Mouse (Mus musculus): ENCODE data around the gene Jkamp. TPM values are rescaled to one million over a fixed set of nuclear protein-coding genes. Genes with fewer than 3 reads are reported as not detected.

The Jkamp gene
- polyA plus RNA-seq, 1 experiment, result 7.9 TPM

GRCm38 (mm10) chr12:72053303-72053702 lies 32.1 kb upstream of the Jkamp start:
- Histone ChIP-seq H3K27me3 (replicated peaks) (peaks cover 8% of the 10 kb centered on the region), H3K4me3 (replicated peaks) (no peak overlapping the region), H3K9me3 (peaks cover 26% of the 10 kb centered on the region), H3K36me3 (replicated peaks; ENCODE audit: low read length) (no peaks in the 10 kb centered on the region), H3K4me1 (no peaks in the 10 kb centered on the region)
- TF ChIP-seq FLI1 (IDR thresholded peaks at IDR 0.05; ENCODE audit: low read length), result no peak
- TF ChIP-seq GATA1 (IDR thresholded peaks at IDR 0.05; ENCODE audit: borderline replicate concordance, low read length), result no peak

- no peaks in the 10 kb centered on the region for H3K36me3 ChIP-seq (replicated peaks; ENCODE audit: low read length)
These were observed 31.5 kb upstream of the Jkamp start for GRCm38 (mm10) chr12:72053851-72054250.

GRCm38 (mm10) chr12:72057780-72058179 lies 27.6 kb upstream of the Jkamp start:
- Histone ChIP-seq H3K27me3 (replicated peaks) (peaks cover 16% of the 10 kb centered on the region), H3K9me3 (peaks cover 7% of the 10 kb centered on the region), H3K36me3 (replicated peaks; ENCODE audit: low read length) (no peaks in the 10 kb centered on the region), H3K4me1 (no peaks in the 10 kb centered on the region), H3K4me3 (replicated peaks) (no peak overlapping the region)
- TF ChIP-seq GATA1 (IDR thresholded peaks at IDR 0.05; ENCODE audit: borderline replicate concordance, low read length) (no peak), FLI1 (IDR thresholded peaks at IDR 0.05; ENCODE audit: low read length) (no peak)

More at GRCm38 (mm10) chr12:72053851-72054250, 31.5 kb upstream of the Jkamp start:
- no peak overlapping the region for H3K4me3 ChIP-seq (replicated peaks)
- H3K27me3 ChIP-seq (replicated peaks), result peaks cover 8% of the 10 kb centered on the region
- no peak for TF ChIP-seq FLI1 (IDR thresholded peaks at IDR 0.05; ENCODE audit: low read length)
- no peak for TF ChIP-seq GATA1 (IDR thresholded peaks at IDR 0.05; ENCODE audit: borderline replicate concordance, low read length)
- H3K9me3 ChIP-seq, result peaks cover 26% of the 10 kb centered on the region
- H3K4me1 ChIP-seq, result no peaks in the 10 kb centered on the region

GRCm38 (mm10) chr12:72069626-72070326 lies 15.6 kb upstream of the Jkamp start:
- peaks cover 67% of the 10 kb centered on the region for H3K27me3 ChIP-seq (replicated peaks)
- no peaks in the 10 kb centered on the region for H3K36me3 ChIP-seq (replicated peaks; ENCODE audit: low read length)
- peaks cover 25% of the 10 kb centered on the region for H3K9me3 ChIP-seq
- H3K4me3 ChIP-seq (replicated peaks), result peak overlapping the region; percentile 94
- no peak for TF ChIP-seq FLI1 (IDR thresholded peaks at IDR 0.05; ENCODE audit: low read length)
- no peak for TF ChIP-seq GATA1 (IDR thresholded peaks at IDR 0.05; ENCODE audit: borderline replicate concordance, low read length)
- H3K4me1 ChIP-seq, result peaks cover 20% of the 10 kb centered on the region

GRCm38 (mm10) chr12:72070327-72071269 lies 14.8 kb upstream of the Jkamp start, which contains the start of gene Gpr135:
Gene Gpr135 (minus strand): TSS chr12:72071125.
- peaks cover 23% of the 10 kb centered on the region for H3K9me3 ChIP-seq
- H3K4me3 ChIP-seq (replicated peaks), result peak within 1 kb of the TSS; percentile 94
- no peak for TF ChIP-seq GATA1 (IDR thresholded peaks at IDR 0.05; ENCODE audit: borderline replicate concordance, low read length)
- TF ChIP-seq FLI1 (IDR thresholded peaks at IDR 0.05; ENCODE audit: low read length), result no peak
- no peaks in the 10 kb centered on the region for H3K36me3 ChIP-seq (replicated peaks; ENCODE audit: low read length)
- peaks cover 20% of the 10 kb centered on the region for H3K4me1 ChIP-seq
- H3K27me3 ChIP-seq (replicated peaks), result peaks cover 65% of the 10 kb centered on the region

- no peak overlapping the region for H3K4me3 ChIP-seq (replicated peaks)
- H3K36me3 ChIP-seq (replicated peaks; ENCODE audit: low read length), result no peaks in the 10 kb centered on the region
- peaks cover 21% of the 10 kb centered on the region for H3K27me3 ChIP-seq (replicated peaks)
- peaks cover 5% of the 10 kb centered on the region for H3K4me1 ChIP-seq
- TF ChIP-seq GATA1 (IDR thresholded peaks at IDR 0.05; ENCODE audit: borderline replicate concordance, low read length), result no peak
- TF ChIP-seq FLI1 (IDR thresholded peaks at IDR 0.05; ENCODE audit: low read length), result no peak
- peaks cover 16% of the 10 kb centered on the region for H3K9me3 ChIP-seq
These were observed 7.1 kb upstream of the Jkamp start for GRCm38 (mm10) chr12:72078248-72078647.

GRCm38 (mm10) chr12:72081961-72082360 lies 3.4 kb upstream of the Jkamp start:
- H3K4me3 ChIP-seq (replicated peaks), result no peak overlapping the region
- no peaks in the 10 kb centered on the region for H3K36me3 ChIP-seq (replicated peaks; ENCODE audit: low read length)
- peaks cover 22% of the 10 kb centered on the region for H3K4me1 ChIP-seq
- peaks cover 23% of the 10 kb centered on the region for H3K27me3 ChIP-seq (replicated peaks)
- no peak for TF ChIP-seq FLI1 (IDR thresholded peaks at IDR 0.05; ENCODE audit: low read length)
- TF ChIP-seq GATA1 (IDR thresholded peaks at IDR 0.05; ENCODE audit: borderline replicate concordance, low read length), result no peak
- H3K9me3 ChIP-seq, result no peaks in the 10 kb centered on the region

GRCm38 (mm10) chr12:72082370-72082769 lies 3.0 kb upstream of the Jkamp start:
- peaks cover 22% of the 10 kb centered on the region for H3K27me3 ChIP-seq (replicated peaks)
- no peaks in the 10 kb centered on the region for H3K9me3 ChIP-seq
- no peak overlapping the region for H3K4me3 ChIP-seq (replicated peaks)
- H3K4me1 ChIP-seq, result peaks cover 24% of the 10 kb centered on the region
- no peaks in the 10 kb centered on the region for H3K36me3 ChIP-seq (replicated peaks; ENCODE audit: low read length)
- no peak for TF ChIP-seq FLI1 (IDR thresholded peaks at IDR 0.05; ENCODE audit: low read length)
- no peak for TF ChIP-seq GATA1 (IDR thresholded peaks at IDR 0.05; ENCODE audit: borderline replicate concordance, low read length)

- Histone ChIP-seq H3K4me3 (replicated peaks) (no peak overlapping the region), H3K36me3 (replicated peaks; ENCODE audit: low read length) (no peaks in the 10 kb centered on the region), H3K27me3 (replicated peaks) (peaks cover 22% of the 10 kb centered on the region), H3K9me3 (no peaks in the 10 kb centered on the region), H3K4me1 (peaks cover 33% of the 10 kb centered on the region)
- no peak for TF ChIP-seq GATA1 (IDR thresholded peaks at IDR 0.05; ENCODE audit: borderline replicate concordance, low read length)
- no peak for TF ChIP-seq FLI1 (IDR thresholded peaks at IDR 0.05; ENCODE audit: low read length)
These were observed 2.1 kb upstream of the Jkamp start for GRCm38 (mm10) chr12:72083265-72083664.

Measured in megakaryocyte, embryonic 14.5 days (primary cell).